Mouse (Mus musculus): Measurements from ENCODE around the gene Olfr462. TPM values are rescaled to one million over a fixed set of nuclear protein-coding genes. Genes with fewer than 3 reads are reported as not detected.
A peak's percentile ranks its signal among the peaks of the same experiment; 100 is the strongest.
"Not testable (repeated sequence)": the region's sequence is repeated elsewhere in the genome, so short reads cannot be mapped to it uniquely, and the experiment has no call there.

Gene Olfr462
- polyA plus RNA-seq, 1 experiment: not detected

- no peak overlapping the region for H3K4me3 ChIP-seq (ENCODE audit: insufficient read depth, low read length)
- no peaks in the 10 kb centered on the region for H3K4me1 ChIP-seq (ENCODE audit: control insufficient read depth, insufficient read depth, low read length)
- no peak overlapping the region for H3K27ac ChIP-seq (ENCODE audit: insufficient read depth, low read length)
- TF ChIP-seq POLR2A (IDR thresholded peaks at IDR 0.05; ENCODE audit: low read depth, low read length): no peak
- no peak for TF ChIP-seq CTCF (IDR thresholded peaks at IDR 0.05; ENCODE audit: borderline replicate concordance, insufficient read depth, low read length)
These were observed 10.4 kb downstream of the Olfr462 start for GRCm38 (mm10) chr11:87881714-87882113.

- no peak for TF ChIP-seq POLR2A (IDR thresholded peaks at IDR 0.05; ENCODE audit: low read depth, low read length)
- TF ChIP-seq CTCF (IDR thresholded peaks at IDR 0.05; ENCODE audit: borderline replicate concordance, insufficient read depth, low read length): no peak
- no peak overlapping the region for H3K4me3 ChIP-seq (ENCODE audit: insufficient read depth, low read length)
- no peak overlapping the region for H3K27ac ChIP-seq (ENCODE audit: insufficient read depth, low read length)
- H3K4me1 ChIP-seq (ENCODE audit: control insufficient read depth, insufficient read depth, low read length): no peaks in the 10 kb centered on the region
These were observed 12.2 kb downstream of the Olfr462 start for GRCm38 (mm10) chr11:87879826-87880225.

DNA sequence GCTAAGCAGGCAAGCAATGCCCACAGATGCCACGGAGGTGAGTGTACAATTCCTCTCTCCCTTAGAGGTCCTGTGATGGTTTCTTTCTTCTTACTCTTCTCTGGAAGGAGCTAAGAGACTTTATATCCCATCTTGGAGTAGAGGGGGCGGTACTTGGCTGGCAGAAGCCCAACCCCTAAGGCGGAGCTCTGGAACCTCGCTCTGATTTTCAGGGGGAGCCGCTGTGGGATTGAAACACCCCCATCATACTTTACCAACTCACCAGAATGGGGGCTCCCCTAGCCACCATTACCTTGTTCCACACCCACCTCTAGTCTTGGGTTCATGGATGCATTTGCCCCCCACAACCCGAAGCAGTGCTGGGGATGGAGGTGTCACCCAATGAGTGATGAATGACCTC, 16.6 kb downstream of the Olfr462 start, which contains the start of gene Epx:
Epx (minus strand) TSS at position 101 of the 400 bp plus-strand sequence.
- no peak for TF ChIP-seq CTCF (IDR thresholded peaks at IDR 0.05; ENCODE audit: borderline replicate concordance, insufficient read depth, low read length)
- TF ChIP-seq POLR2A (IDR thresholded peaks at IDR 0.05; ENCODE audit: low read depth, low read length): no peak
- Histone ChIP-seq H3K4me3 (ENCODE audit: insufficient read depth, low read length) (no peak within 1 kb of the TSS), H3K27ac (ENCODE audit: insufficient read depth, low read length) (no peak within 1 kb of the TSS), H3K4me1 (ENCODE audit: control insufficient read depth, insufficient read depth, low read length) (no peaks in the 10 kb centered on the region)

- Histone ChIP-seq H3K4me1 (ENCODE audit: control insufficient read depth, insufficient read depth, low read length) (no peaks in the 10 kb centered on the region), H3K27ac (ENCODE audit: insufficient read depth, low read length) (no peak overlapping the region), H3K4me3 (ENCODE audit: insufficient read depth, low read length) (no peak overlapping the region)
- TF ChIP-seq CTCF (IDR thresholded peaks at IDR 0.05; ENCODE audit: borderline replicate concordance, insufficient read depth, low read length) (no peak), POLR2A (IDR thresholded peaks at IDR 0.05; ENCODE audit: low read depth, low read length) (no peak)
These were observed 20.3 kb downstream of the Olfr462 start for GRCm38 (mm10) chr11:87871766-87872165.

- Histone ChIP-seq H3K27ac (ENCODE audit: insufficient read depth, low read length) (no peak overlapping the region), H3K4me1 (ENCODE audit: control insufficient read depth, insufficient read depth, low read length) (no peaks in the 10 kb centered on the region), H3K4me3 (ENCODE audit: insufficient read depth, low read length) (no peak overlapping the region)
- no peak for TF ChIP-seq POLR2A (IDR thresholded peaks at IDR 0.05; ENCODE audit: low read depth, low read length)
- no peak for TF ChIP-seq CTCF (IDR thresholded peaks at IDR 0.05; ENCODE audit: borderline replicate concordance, insufficient read depth, low read length)
These were observed 22.0 kb downstream of the Olfr462 start for GRCm38 (mm10) chr11:87870096-87870495.

DNA sequence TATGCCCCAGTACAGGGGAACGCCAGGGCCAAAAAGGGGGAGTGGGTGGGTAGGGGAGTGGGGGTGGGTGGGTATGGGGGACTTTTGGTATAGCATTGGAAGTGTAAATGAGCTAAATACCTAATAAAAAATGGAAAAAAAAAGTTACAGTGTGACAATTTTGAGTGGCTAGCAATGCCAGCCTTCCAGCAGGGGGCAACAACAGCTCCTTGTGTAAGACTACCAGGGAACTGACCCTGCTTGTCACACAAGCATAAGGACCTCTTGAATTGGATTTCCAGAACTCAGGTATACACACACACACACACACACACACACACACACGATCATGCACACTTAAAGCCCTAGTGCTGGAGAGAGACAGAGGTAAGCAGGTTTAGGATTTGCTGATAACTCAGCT, 25.2 kb downstream of the Olfr462 start:
- H3K27ac ChIP-seq (ENCODE audit: insufficient read depth, low read length); H3K4me1 ChIP-seq (ENCODE audit: control insufficient read depth, insufficient read depth, low read length); H3K4me3 ChIP-seq (ENCODE audit: insufficient read depth, low read length): not testable (repeated sequence)

DNA sequence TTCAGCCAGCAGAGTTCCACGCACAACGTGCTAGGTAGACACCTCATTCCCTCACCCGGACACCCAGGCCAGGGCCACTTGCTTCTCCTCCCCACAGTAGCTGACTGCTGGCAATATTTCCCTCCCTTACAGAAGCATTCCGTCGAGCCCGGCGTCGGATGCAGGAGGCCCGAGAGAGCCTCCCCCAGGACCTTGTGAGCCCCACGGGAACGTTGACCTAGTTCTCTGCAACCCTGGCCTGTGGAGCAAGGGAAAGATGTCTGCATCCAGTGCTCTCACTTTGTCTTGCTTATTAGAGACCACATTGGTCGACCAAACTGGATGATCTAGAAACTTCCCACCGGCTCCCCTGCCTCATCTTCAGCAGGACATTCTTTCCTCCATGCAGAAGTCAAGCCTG, 29.3 kb downstream of the Olfr462 start:
- no peak overlapping the region for H3K4me3 ChIP-seq (ENCODE audit: insufficient read depth, low read length)
- TF ChIP-seq CTCF (IDR thresholded peaks at IDR 0.05; ENCODE audit: borderline replicate concordance, insufficient read depth, low read length): no peak
- TF ChIP-seq POLR2A (IDR thresholded peaks at IDR 0.05; ENCODE audit: low read depth, low read length): no peak
- H3K4me1 ChIP-seq (ENCODE audit: control insufficient read depth, insufficient read depth, low read length): no peaks in the 10 kb centered on the region
- H3K27ac ChIP-seq (ENCODE audit: insufficient read depth, low read length): no peak overlapping the region

DNA sequence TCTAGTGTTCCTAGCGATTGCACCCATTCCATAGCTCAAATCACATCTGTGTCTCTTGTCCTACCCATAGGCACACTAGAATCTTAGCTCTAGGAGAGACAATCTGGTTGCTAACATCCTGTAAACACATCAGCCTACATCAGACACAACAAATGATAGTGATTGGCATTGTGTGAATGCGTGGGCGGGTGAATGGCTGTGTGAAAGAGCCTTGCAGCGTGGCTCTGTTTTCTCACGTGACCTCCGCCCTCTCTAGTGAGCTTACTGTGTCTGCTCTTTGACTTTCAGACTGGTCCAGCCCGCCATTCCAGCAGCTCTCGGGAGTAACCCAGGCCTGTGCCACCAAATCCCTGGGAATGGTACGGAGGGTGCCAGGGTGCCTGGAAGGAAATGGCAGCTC, 31.6 kb downstream of the Olfr462 start:
- TF ChIP-seq POLR2A (IDR thresholded peaks at IDR 0.05; ENCODE audit: low read depth, low read length) (no peak), CTCF (IDR thresholded peaks at IDR 0.05; ENCODE audit: borderline replicate concordance, insufficient read depth, low read length) (no peak)
- Histone ChIP-seq H3K27ac (ENCODE audit: insufficient read depth, low read length) (no peak overlapping the region), H3K4me3 (ENCODE audit: insufficient read depth, low read length) (no peak overlapping the region), H3K4me1 (ENCODE audit: control insufficient read depth, insufficient read depth, low read length) (no peaks in the 10 kb centered on the region)

GRCm38 (mm10) chr11:87859273-87859672, 32.8 kb downstream of the Olfr462 start:
- no peak overlapping the region for H3K27ac ChIP-seq (ENCODE audit: insufficient read depth, low read length)
- H3K4me1 ChIP-seq (ENCODE audit: control insufficient read depth, insufficient read depth, low read length): no peaks in the 10 kb centered on the region
- no peak overlapping the region for H3K4me3 ChIP-seq (ENCODE audit: insufficient read depth, low read length)
- no peak for TF ChIP-seq CTCF (IDR thresholded peaks at IDR 0.05; ENCODE audit: borderline replicate concordance, insufficient read depth, low read length)
- no peak for TF ChIP-seq POLR2A (IDR thresholded peaks at IDR 0.05; ENCODE audit: low read depth, low read length)

DNA sequence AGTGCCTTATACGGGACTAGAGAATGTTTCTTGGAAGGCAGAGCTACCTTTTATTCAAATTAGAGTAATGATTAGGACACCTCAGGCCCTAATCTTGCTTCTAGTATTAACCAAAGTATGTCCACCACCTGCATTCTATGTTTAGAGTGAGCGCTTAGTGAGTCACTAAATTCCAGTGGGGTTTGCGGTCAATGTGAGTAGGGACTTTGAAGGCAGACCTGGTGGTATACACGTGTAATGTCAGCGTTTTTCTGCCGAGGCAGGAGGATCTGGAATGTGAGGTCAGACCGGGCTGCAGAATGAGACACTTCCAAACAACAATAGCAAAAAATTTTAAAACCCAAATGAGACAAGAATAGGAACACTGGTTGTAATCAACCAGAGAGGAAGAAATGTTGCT, 37.5 kb downstream of the Olfr462 start:
- no peak overlapping the region for H3K27ac ChIP-seq (ENCODE audit: insufficient read depth, low read length)
- TF ChIP-seq POLR2A (IDR thresholded peaks at IDR 0.05; ENCODE audit: low read depth, low read length) (no peak), CTCF (IDR thresholded peaks at IDR 0.05; ENCODE audit: borderline replicate concordance, insufficient read depth, low read length) (no peak)
- no peak overlapping the region for H3K4me3 ChIP-seq (ENCODE audit: insufficient read depth, low read length)
- no peaks in the 10 kb centered on the region for H3K4me1 ChIP-seq (ENCODE audit: control insufficient read depth, insufficient read depth, low read length)

DNA sequence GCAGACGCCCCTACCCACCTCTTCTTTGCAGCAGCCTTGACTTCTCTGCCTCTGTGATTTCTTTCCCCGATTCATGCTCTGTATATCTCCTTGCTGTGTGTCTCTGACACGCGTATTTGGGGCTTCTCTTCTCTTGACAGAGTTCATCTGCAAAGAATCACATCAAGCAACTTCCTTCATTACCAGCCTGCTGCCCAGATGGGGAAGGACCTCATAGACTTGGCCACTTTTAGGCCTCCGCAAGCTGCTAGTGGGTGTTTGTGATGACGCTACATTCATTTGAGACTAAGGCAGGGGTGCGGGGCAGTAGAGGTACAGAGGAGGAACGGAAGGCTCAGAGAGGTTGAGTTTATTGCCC, 38.5 kb downstream of the Olfr462 start:
- H3K4me3 ChIP-seq (ENCODE audit: insufficient read depth, low read length): peak overlapping the region; percentile 45
- H3K4me1 ChIP-seq (ENCODE audit: control insufficient read depth, insufficient read depth, low read length): no peaks in the 10 kb centered on the region
- TF ChIP-seq POLR2A (IDR thresholded peaks at IDR 0.05; ENCODE audit: low read depth, low read length): no peak
- no peak for TF ChIP-seq CTCF (IDR thresholded peaks at IDR 0.05; ENCODE audit: borderline replicate concordance, insufficient read depth, low read length)
- H3K27ac ChIP-seq (ENCODE audit: insufficient read depth, low read length): no peak overlapping the region

All from embryonic fibroblast, embryonic 13.5 days (primary cell).